Mouse (Mus musculus) neural tube, embryonic 13.5 days (tissue): ENCODE data around the gene Prdx5. TPM values are rescaled to one million over a fixed set of nuclear protein-coding genes. Genes with fewer than 3 reads are reported as not detected.
"Not testable (repeated sequence)": the region's sequence is repeated elsewhere in the genome, so short reads cannot be mapped to it uniquely, and the experiment has no call there.

Experiments used
- ATAC-seq: fragments of 200-750 bp; cut with Nextera tagmentation; 2 replicates; pipeline ENCODE4 v1.8.0; 2017; ENCODE audit warnings: low read depth, mild to moderate bottlenecking, moderate TSS enrichment, moderate library complexity
- H3K27ac ChIP-seq: fragments of 300-500 bp; sonication (generic); replicated peaks from 2 replicates; pipeline ENCODE4 v1.5.1; 2015; ENCODE audit warnings: moderate library complexity, mild to moderate bottlenecking, inconsistent platforms
- H3K27me3 ChIP-seq: fragments of 300-500 bp; sonication (generic); 2 replicates; pipeline ENCODE4 v1.6.1; 2015; ENCODE audit warnings: mild to moderate bottlenecking, inconsistent platforms
- H3K36me3 ChIP-seq: fragments of 300-500 bp; sonication (generic); 2 replicates; pipeline ENCODE4 v1.6.1; 2015; ENCODE audit warnings: mild to moderate bottlenecking, inconsistent platforms
- H3K4me1 ChIP-seq: fragments of 300-500 bp; sonication (generic); replicated peaks from 2 replicates; pipeline ENCODE4 v1.6.1; 2015; ENCODE audit warnings: inconsistent platforms
- H3K4me2 ChIP-seq: fragments of 300-500 bp; sonication (generic); 2 replicates; pipeline ENCODE4 v1.6.1; 2015; ENCODE audit warnings: inconsistent platforms, mild to moderate bottlenecking, moderate library complexity
- H3K4me3 ChIP-seq: fragments of 300-500 bp; sonication (generic); 2 replicates; pipeline ENCODE4 v1.5.1; 2015; ENCODE audit warnings: mild to moderate bottlenecking, inconsistent platforms
- H3K9ac ChIP-seq: fragments of 300-500 bp; sonication (generic); 2 replicates; pipeline ENCODE4 v1.6.1; 2015; ENCODE audit warnings: moderate library complexity, mild to moderate bottlenecking, inconsistent platforms
- H3K9me3 ChIP-seq: fragments of 300-500 bp; sonication (generic); 2 replicates; pipeline ENCODE4 v1.6.1; 2016; ENCODE audit warnings: inconsistent platforms
- WGBS: fragments of 180-500 bp; shearing (Covaris S2); methylation state at CpG from one replicate; pipeline ENCODE4 v1.1.7; 2015; 5-methylcytosine and 5-hydroxymethylcytosine counted together
- polyA plus RNA-seq: library from polyadenylated mRNA; unstranded; fragments of >200 nt; fragmentation: Nextera tagmentation; extraction: Ambion mirVana; gene quantifications from 2 replicates; pipeline ENCODE4 v1.2.1, GENCODE M21; 2015

Prdx5 gene
- polyA plus RNA-seq, 1 experiment from 2014 or later, result 294 TPM

- peak overlapping the region; percentile 68 for H3K4me3 ChIP-seq
Observed at GRCm38 (mm10) chr19:6911101-6912074, 1.5 kb upstream of the Prdx5 start.

GRCm38 (mm10) chr19:6910306-6910705 lies 400 bp upstream of the Prdx5 start:
- H3K36me3 ChIP-seq, result peaks cover 54% of the 10 kb centered on the region
- peak overlapping the region; percentile 98 for H3K27ac ChIP-seq
- not testable (repeated sequence) for H3K9me3 ChIP-seq, H3K27me3 ChIP-seq
- ATAC-seq, result peak; percentile 21
- peaks cover 37% of the 10 kb centered on the region for H3K4me1 ChIP-seq
- H3K4me2 ChIP-seq, result peak overlapping the region; percentile 90
- H3K9ac ChIP-seq, result peak overlapping the region; percentile 86
- under 1% methylated on average over 28 of the region's 30 CpGs for WGBS
- peak overlapping the region; percentile 68 for H3K4me3 ChIP-seq

More at GRCm38 (mm10) chr19:6911101-6912074, 1.5 kb upstream of the Prdx5 start:
- peak overlapping the region; percentile 46 for H3K9ac ChIP-seq
- peaks cover 43% of the 10 kb centered on the region for H3K36me3 ChIP-seq
- no peaks in the 10 kb centered on the region for H3K9me3 ChIP-seq
- ATAC-seq, result no peak
- H3K27me3 ChIP-seq, result no peaks in the 10 kb centered on the region
- WGBS, result 82% methylated on average over 19 of the region's 19 CpGs
- H3K27ac ChIP-seq, result no peak overlapping the region
- H3K4me2 ChIP-seq, result peak overlapping the region; percentile 90
- peaks cover 37% of the 10 kb centered on the region for H3K4me1 ChIP-seq

- ATAC-seq, result no peak
- Histone ChIP-seq H3K36me3 (peaks cover 64% of the 10 kb centered on the region), H3K27me3 (no peaks in the 10 kb centered on the region), H3K9ac (peak overlapping the region; percentile 86), H3K27ac (peak overlapping the region; percentile 98), H3K4me1 (peaks cover 37% of the 10 kb centered on the region), H3K4me2 (peak overlapping the region; percentile 90), H3K9me3 (no peaks in the 10 kb centered on the region), H3K4me3 (peak overlapping the region; percentile 68)
- WGBS, result 13% methylated on average over 11 of the region's 11 CpGs
Observed at GRCm38 (mm10) chr19:6909021-6909420, 885 bp downstream of the Prdx5 start.

GRCm38 (mm10) chr19:6907811-6908540 lies 1.9 kb downstream of the Prdx5 start:
- no peak overlapping the region for H3K27ac ChIP-seq
- no peak for ATAC-seq
- no peaks in the 10 kb centered on the region for H3K27me3 ChIP-seq
- H3K4me2 ChIP-seq, result peak overlapping the region; percentile 90
- H3K9me3 ChIP-seq, result no peaks in the 10 kb centered on the region
- peaks cover 56% of the 10 kb centered on the region for H3K36me3 ChIP-seq
- 90% methylated on average over 7 of the region's 7 CpGs for WGBS
- peak overlapping the region; percentile 68 for H3K4me3 ChIP-seq
- peaks cover 37% of the 10 kb centered on the region for H3K4me1 ChIP-seq
- peak overlapping the region; percentile 86 for H3K9ac ChIP-seq

GRCm38 (mm10) chr19:6907094-6907493 lies 2.8 kb downstream of the Prdx5 start:
- no peak overlapping the region for H3K27ac ChIP-seq
- no peak overlapping the region for H3K4me2 ChIP-seq
- 95% methylated on average over 8 of the region's 8 CpGs for WGBS
- no peak overlapping the region for H3K4me3 ChIP-seq
- H3K4me1 ChIP-seq, result peaks cover 36% of the 10 kb centered on the region
- H3K9ac ChIP-seq, result no peak overlapping the region
- no peaks in the 10 kb centered on the region for H3K9me3 ChIP-seq
- H3K36me3 ChIP-seq, result peaks cover 47% of the 10 kb centered on the region
- H3K27me3 ChIP-seq, result no peaks in the 10 kb centered on the region
- ATAC-seq, result no peak

- Histone ChIP-seq H3K27ac (no peak overlapping the region), H3K4me1 (peaks cover 27% of the 10 kb centered on the region), H3K9ac (no peak overlapping the region), H3K4me3 (no peak overlapping the region), H3K27me3 (no peaks in the 10 kb centered on the region), H3K9me3 (no peaks in the 10 kb centered on the region), H3K36me3 (peaks cover 38% of the 10 kb centered on the region), H3K4me2 (no peak overlapping the region)
- 85% methylated on average over 3 of the region's 3 CpGs for WGBS
- ATAC-seq, result no peak
Observed at GRCm38 (mm10) chr19:6906199-6906598, 3.7 kb downstream of the Prdx5 start.

- Histone ChIP-seq H3K4me2 (no peak overlapping the region), H3K4me3 (no peak overlapping the region), H3K27ac (no peak overlapping the region), H3K27me3 (no peaks in the 10 kb centered on the region), H3K9me3 (no peaks in the 10 kb centered on the region), H3K4me1 (peaks cover 23% of the 10 kb centered on the region), H3K9ac (peak overlapping the region; percentile 8; the same call in 1 of the 2 replicates), H3K36me3 (peaks cover 35% of the 10 kb centered on the region)
- 91% methylated on average over 11 of the region's 11 CpGs for WGBS
- no peak for ATAC-seq
Observed at GRCm38 (mm10) chr19:6905498-6906159, 4.3 kb downstream of the Prdx5 start.

GRCm38 (mm10) chr19:6904846-6905245 lies 5.1 kb downstream of the Prdx5 start:
- WGBS, result 87% methylated on average over 2 of the region's 2 CpGs
- Histone ChIP-seq H3K4me3 (no peak overlapping the region), H3K36me3 (peaks cover 35% of the 10 kb centered on the region), H3K4me2 (no peak overlapping the region), H3K9ac (no peak overlapping the region), H3K9me3 (no peaks in the 10 kb centered on the region), H3K4me1 (peaks cover 23% of the 10 kb centered on the region), H3K27me3 (no peaks in the 10 kb centered on the region), H3K27ac (no peak overlapping the region)
- no peak for ATAC-seq

GRCm38 (mm10) chr19:6903031-6903430 lies 6.9 kb downstream of the Prdx5 start:
- peaks cover 11% of the 10 kb centered on the region for H3K4me1 ChIP-seq
- no peak overlapping the region for H3K4me2 ChIP-seq
- H3K27ac ChIP-seq, result no peak overlapping the region
- H3K27me3 ChIP-seq, result no peaks in the 10 kb centered on the region
- no peak overlapping the region for H3K4me3 ChIP-seq
- peaks cover 35% of the 10 kb centered on the region for H3K36me3 ChIP-seq
- ATAC-seq, result no peak
- H3K9ac ChIP-seq, result no peak overlapping the region
- 86% methylated on average over 1 of the region's 1 CpGs for WGBS
- no peaks in the 10 kb centered on the region for H3K9me3 ChIP-seq

GRCm38 (mm10) chr19:6899641-6900040 lies 10.3 kb downstream of the Prdx5 start:
- H3K27ac ChIP-seq, result no peak overlapping the region
- no peak overlapping the region for H3K4me2 ChIP-seq
- no peak overlapping the region for H3K4me3 ChIP-seq
- H3K9ac ChIP-seq, result no peak overlapping the region
- ATAC-seq, result no peak
- H3K36me3 ChIP-seq, result peaks cover 9% of the 10 kb centered on the region
- no peaks in the 10 kb centered on the region for H3K27me3 ChIP-seq
- peaks cover 9% of the 10 kb centered on the region for H3K9me3 ChIP-seq
- WGBS, result 81% methylated on average over 4 of the region's 4 CpGs
- H3K4me1 ChIP-seq, result no peaks in the 10 kb centered on the region

- not testable (repeated sequence) for H3K4me3 ChIP-seq, ATAC-seq, H3K9ac ChIP-seq, H3K4me1 ChIP-seq, H3K9me3 ChIP-seq, H3K4me2 ChIP-seq, H3K27ac ChIP-seq, H3K36me3 ChIP-seq, H3K27me3 ChIP-seq
- WGBS, result 91% methylated on average over 18 of the region's 18 CpGs
Observed at GRCm38 (mm10) chr19:6895608-6896305, 14.1 kb downstream of the Prdx5 start.
